Mouse (Mus musculus) stomach, embryonic 15.5 days (tissue): ENCODE measurements around the gene Gcnt3. TPM values are rescaled to one million over a fixed set of nuclear protein-coding genes. Genes with fewer than 3 reads are reported as not detected.

Source experiments
- ATAC-seq: fragments of 200-750 bp; cut with Nextera tagmentation; 2 replicates; pipeline ENCODE4 v1.8.0; 2017; ENCODE audit warnings: low read depth, moderate number of reproducible peaks, moderate TSS enrichment; ENCODE audit not compliant: insufficient read depth, low FRiP score
- H3K27ac ChIP-seq: fragments of 300-500 bp; sonication (generic); 2 replicates; pipeline ENCODE4 v1.5.1; 2015; ENCODE audit warnings: mild to moderate bottlenecking, inconsistent platforms
- H3K27me3 ChIP-seq: fragments of 300-500 bp; sonication (generic); replicated peaks from 2 replicates; pipeline ENCODE4 v1.6.1; 2015; ENCODE audit warnings: inconsistent platforms
- H3K36me3 ChIP-seq: fragments of 300-500 bp; sonication (generic); 2 replicates; pipeline ENCODE4 v1.6.1; 2015; ENCODE audit warnings: inconsistent platforms
- H3K4me1 ChIP-seq: fragments of 300-500 bp; sonication (generic); 2 replicates; pipeline ENCODE4 v1.6.1; 2015; ENCODE audit warnings: inconsistent platforms
- H3K4me2 ChIP-seq: fragments of 300-500 bp; sonication (generic); 2 replicates; pipeline ENCODE4 v1.6.1; 2015; ENCODE audit warnings: mild to moderate bottlenecking, inconsistent platforms
- H3K4me3 ChIP-seq: fragments of 300-500 bp; sonication (generic); replicated peaks from 2 replicates; pipeline ENCODE4 v1.5.1; 2015; ENCODE audit warnings: inconsistent platforms
- H3K9ac ChIP-seq: fragments of 300-500 bp; sonication (generic); 2 replicates; pipeline ENCODE4 v1.6.1; 2015; ENCODE audit warnings: inconsistent platforms
- H3K9me3 ChIP-seq: fragments of 300-500 bp; sonication (generic); 2 replicates; pipeline ENCODE4 v1.6.1; 2016; ENCODE audit warnings: inconsistent platforms
- WGBS: fragments of 180-500 bp; shearing (Covaris S2); methylation state at CpG from one replicate; pipeline ENCODE4 v1.1.7; 2015; 5-methylcytosine and 5-hydroxymethylcytosine counted together
- polyA plus RNA-seq: library from polyadenylated mRNA; unstranded; fragments of >200 nt; fragmentation: Nextera tagmentation; extraction: Ambion mirVana; gene quantifications from 2 replicates; pipeline ENCODE4 v1.2.1, GENCODE M21; 2015

Gene Gcnt3
- polyA plus RNA-seq, 1 experiment from 2014 or later, result 12.0 TPM

GRCm38 (mm10) chr9:70067497-70067896, 29.6 kb upstream of the Gcnt3 start:
- H3K9ac ChIP-seq, result no peak overlapping the region
- 0 out of 2 replicates have a peak, but pooled peaks cover 3% of the 10 kb centered on the region for H3K4me1 ChIP-seq
- no peak overlapping the region for H3K27ac ChIP-seq
- H3K36me3 ChIP-seq, result no peaks in the 10 kb centered on the region
- no peak overlapping the region for H3K4me3 ChIP-seq
- no peaks in the 10 kb centered on the region for H3K9me3 ChIP-seq
- 74% methylated on average over 3 of the region's 3 CpGs for WGBS
- no peak overlapping the region for H3K4me2 ChIP-seq
- ATAC-seq, result no peak
- no peaks in the 10 kb centered on the region for H3K27me3 ChIP-seq

GRCm38 (mm10) chr9:70062012-70062411, 24.1 kb upstream of the Gcnt3 start:
- no peak overlapping the region for H3K4me3 ChIP-seq
- H3K9me3 ChIP-seq, result no peaks in the 10 kb centered on the region
- H3K27ac ChIP-seq, result no peak overlapping the region
- no peak overlapping the region for H3K9ac ChIP-seq
- WGBS, result 44% methylated on average over 3 of the region's 3 CpGs
- no peaks in the 10 kb centered on the region for H3K27me3 ChIP-seq
- H3K36me3 ChIP-seq, result no peaks in the 10 kb centered on the region
- no peak for ATAC-seq
- H3K4me2 ChIP-seq, result no peak overlapping the region
- no peaks in the 10 kb centered on the region for H3K4me1 ChIP-seq

GRCm38 (mm10) chr9:70053411-70053810, 15.5 kb upstream of the Gcnt3 start:
- H3K27me3 ChIP-seq, result no peaks in the 10 kb centered on the region
- H3K4me2 ChIP-seq, result no peak overlapping the region
- H3K27ac ChIP-seq, result no peak overlapping the region
- no peak overlapping the region for H3K9ac ChIP-seq
- no peaks in the 10 kb centered on the region for H3K9me3 ChIP-seq
- no peak overlapping the region for H3K4me3 ChIP-seq
- H3K4me1 ChIP-seq, result peaks cover 14% of the 10 kb centered on the region; the same call in 1 of the 2 replicates
- ATAC-seq, result no peak
- WGBS, result 41% methylated on average over 3 of the region's 3 CpGs
- no peaks in the 10 kb centered on the region for H3K36me3 ChIP-seq

- H3K9ac ChIP-seq, result no peak overlapping the region
- H3K27me3 ChIP-seq, result no peaks in the 10 kb centered on the region
- 52% methylated on average over 3 of the region's 3 CpGs for WGBS
- no peak overlapping the region for H3K4me2 ChIP-seq
- no peak overlapping the region for H3K4me3 ChIP-seq
- H3K36me3 ChIP-seq, result no peaks in the 10 kb centered on the region
- peaks cover 20% of the 10 kb centered on the region; the same call in 1 of the 2 replicates for H3K4me1 ChIP-seq
- H3K9me3 ChIP-seq, result no peaks in the 10 kb centered on the region
- ATAC-seq, result no peak
- H3K27ac ChIP-seq, result no peak overlapping the region
Measured at GRCm38 (mm10) chr9:70052730-70053129, 14.8 kb upstream of the Gcnt3 start.

GRCm38 (mm10) chr9:70049839-70050238, 12.0 kb upstream of the Gcnt3 start:
- peaks cover 33% of the 10 kb centered on the region; the same call in 1 of the 2 replicates for H3K4me1 ChIP-seq
- H3K27me3 ChIP-seq, result no peaks in the 10 kb centered on the region
- 16% methylated on average over 8 of the region's 8 CpGs for WGBS
- H3K27ac ChIP-seq, result peak overlapping the region; percentile 62; the same call in 1 of the 2 replicates
- H3K4me2 ChIP-seq, result peak overlapping the region; percentile 12; the same call in 1 of the 2 replicates
- ATAC-seq, result no peak
- H3K4me3 ChIP-seq, result no peak overlapping the region
- H3K36me3 ChIP-seq, result no peaks in the 10 kb centered on the region
- no peak overlapping the region for H3K9ac ChIP-seq
- H3K9me3 ChIP-seq, result no peaks in the 10 kb centered on the region

GRCm38 (mm10) chr9:70049416-70049783, 11.5 kb upstream of the Gcnt3 start:
- H3K27me3 ChIP-seq, result no peaks in the 10 kb centered on the region
- no peak overlapping the region for H3K9ac ChIP-seq
- peaks cover 33% of the 10 kb centered on the region; the same call in 1 of the 2 replicates for H3K4me1 ChIP-seq
- no peaks in the 10 kb centered on the region for H3K9me3 ChIP-seq
- ATAC-seq, result no peak
- no peak overlapping the region for H3K4me3 ChIP-seq
- H3K27ac ChIP-seq, result peak overlapping the region; percentile 62
- H3K4me2 ChIP-seq, result peak overlapping the region; percentile 12; the same call in 1 of the 2 replicates
- H3K36me3 ChIP-seq, result no peaks in the 10 kb centered on the region
- WGBS, result 32% methylated on average over 3 of the region's 3 CpGs

GRCm38 (mm10) chr9:70048751-70049415, 11.0 kb upstream of the Gcnt3 start:
- no peak overlapping the region for H3K9ac ChIP-seq
- H3K4me2 ChIP-seq, result no peak overlapping the region
- H3K27me3 ChIP-seq, result no peaks in the 10 kb centered on the region
- H3K27ac ChIP-seq, result peak overlapping the region; percentile 62
- ATAC-seq, result no peak
- peaks cover 33% of the 10 kb centered on the region; the same call in 1 of the 2 replicates for H3K4me1 ChIP-seq
- H3K36me3 ChIP-seq, result no peaks in the 10 kb centered on the region
- WGBS, result 40% methylated on average over 6 of the region's 6 CpGs
- no peaks in the 10 kb centered on the region for H3K9me3 ChIP-seq
- no peak overlapping the region for H3K4me3 ChIP-seq

GRCm38 (mm10) chr9:70048280-70048679, 10.4 kb upstream of the Gcnt3 start:
- ATAC-seq, result no peak
- WGBS, result 42% methylated on average over 5 of the region's 5 CpGs

GRCm38 (mm10) chr9:70047839-70048238, 10.0 kb upstream of the Gcnt3 start:
- no peaks in the 10 kb centered on the region for H3K36me3 ChIP-seq
- H3K4me1 ChIP-seq, result peaks cover 33% of the 10 kb centered on the region; the same call in 1 of the 2 replicates
- no peak overlapping the region for H3K4me2 ChIP-seq
- H3K27me3 ChIP-seq, result no peaks in the 10 kb centered on the region
- ATAC-seq, result no peak
- no peaks in the 10 kb centered on the region for H3K9me3 ChIP-seq
- 35% methylated on average over 3 of the region's 3 CpGs for WGBS
- peak overlapping the region; percentile 62; the same call in 1 of the 2 replicates for H3K27ac ChIP-seq
- H3K4me3 ChIP-seq, result no peak overlapping the region
- no peak overlapping the region for H3K9ac ChIP-seq

More at GRCm38 (mm10) chr9:70048280-70048679, 10.4 kb upstream of the Gcnt3 start:
- Histone ChIP-seq H3K9me3 (no peaks in the 10 kb centered on the region), H3K27ac (peak overlapping the region; percentile 62; the same call in 1 of the 2 replicates), H3K4me1 (peaks cover 33% of the 10 kb centered on the region; the same call in 1 of the 2 replicates), H3K4me3 (no peak overlapping the region), H3K27me3 (no peaks in the 10 kb centered on the region), H3K36me3 (no peaks in the 10 kb centered on the region), H3K4me2 (no peak overlapping the region), H3K9ac (no peak overlapping the region)

- Histone ChIP-seq H3K27ac (no peak overlapping the region), H3K9me3 (no peaks in the 10 kb centered on the region), H3K4me1 (peaks cover 33% of the 10 kb centered on the region; the same call in 1 of the 2 replicates), H3K9ac (no peak overlapping the region), H3K4me3 (no peak overlapping the region), H3K27me3 (no peaks in the 10 kb centered on the region), H3K36me3 (no peaks in the 10 kb centered on the region), H3K4me2 (no peak overlapping the region)
- WGBS, result 62% methylated on average over 6 of the region's 6 CpGs
- ATAC-seq, result 0 out of 2 replicates have a peak, but pooled peaks have one; percentile 43
Measured at GRCm38 (mm10) chr9:70046255-70046654, 8.4 kb upstream of the Gcnt3 start.

- WGBS, result 59% methylated on average over 2 of the region's 2 CpGs
- H3K4me1 ChIP-seq, result peaks cover 30% of the 10 kb centered on the region; the same call in 1 of the 2 replicates
Measured at GRCm38 (mm10) chr9:70044865-70045264, 7.0 kb upstream of the Gcnt3 start.

GRCm38 (mm10) chr9:70042935-70043334, 5.0 kb upstream of the Gcnt3 start:
- H3K4me2 ChIP-seq, result no peak overlapping the region
- no peaks in the 10 kb centered on the region for H3K36me3 ChIP-seq
- no peak overlapping the region for H3K9ac ChIP-seq
- no peak overlapping the region for H3K27ac ChIP-seq
- no peak for ATAC-seq
- 0 out of 2 replicates have a peak, but pooled peaks cover 15% of the 10 kb centered on the region for H3K4me1 ChIP-seq
- H3K9me3 ChIP-seq, result no peaks in the 10 kb centered on the region
- no peaks in the 10 kb centered on the region for H3K27me3 ChIP-seq
- H3K4me3 ChIP-seq, result no peak overlapping the region
- WGBS, result 73% methylated on average over 1 of the region's 1 CpGs

More at GRCm38 (mm10) chr9:70044865-70045264, 7.0 kb upstream of the Gcnt3 start:
- H3K27ac ChIP-seq, result no peak overlapping the region
- no peak overlapping the region for H3K4me2 ChIP-seq
- H3K36me3 ChIP-seq, result no peaks in the 10 kb centered on the region
- no peak overlapping the region for H3K4me3 ChIP-seq
- H3K9ac ChIP-seq, result no peak overlapping the region
- no peak for ATAC-seq
- no peaks in the 10 kb centered on the region for H3K27me3 ChIP-seq
- H3K9me3 ChIP-seq, result no peaks in the 10 kb centered on the region
